Mouse (Mus musculus): ENCODE measurements at regions not wholly inside any gene's neighbourhood (a gene's known extent, or its start where the extent isn't known, plus 50 kb on each side); places are given as distances from the start of the nearest gene placed in this dataset.

DNA sequence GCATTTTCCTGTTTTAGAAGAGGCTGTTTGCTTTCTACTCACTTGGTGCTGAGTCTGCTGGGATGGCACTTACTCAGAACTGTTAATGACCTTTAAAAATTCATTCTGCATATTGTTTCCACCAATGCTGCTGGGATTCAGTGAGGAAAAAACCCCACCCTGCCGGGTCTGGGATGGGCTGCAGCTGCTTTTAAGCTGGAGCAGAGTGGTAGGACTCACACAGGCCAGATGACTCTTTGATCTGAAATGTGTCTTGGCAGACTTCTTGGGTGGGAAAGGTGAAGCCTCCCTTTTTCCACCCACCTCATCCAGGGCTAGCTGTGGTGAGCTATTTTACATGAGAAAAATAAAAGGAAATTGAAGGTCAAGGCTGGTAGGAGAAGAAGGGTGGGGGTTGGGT lies 56.4 kb upstream of the Ddhd1 start:
- DNase-seq (ENCODE audit: low spot score), result no peak

DNA sequence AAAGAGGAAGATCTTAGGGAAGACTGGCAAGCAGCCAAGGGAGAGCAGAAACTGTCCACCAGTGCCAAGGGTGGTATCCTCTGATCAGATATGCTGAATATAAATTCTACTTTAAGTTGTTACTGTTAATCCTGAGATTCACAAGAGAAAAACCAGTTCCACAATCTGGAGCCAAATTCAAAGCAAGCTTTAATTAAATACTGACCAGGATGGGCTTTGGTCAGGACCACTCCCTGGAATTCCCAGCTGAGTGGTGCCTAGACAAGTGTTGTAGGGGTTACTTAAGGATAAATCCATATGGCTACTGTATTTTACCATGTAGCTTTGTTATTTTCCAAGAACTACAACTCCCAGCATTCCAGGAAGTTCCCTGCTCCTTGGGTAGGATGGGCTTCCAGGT lies 56.8 kb upstream of the Ddhd1 start:
- DNase-seq (ENCODE audit: low spot score), result no peak

DNA sequence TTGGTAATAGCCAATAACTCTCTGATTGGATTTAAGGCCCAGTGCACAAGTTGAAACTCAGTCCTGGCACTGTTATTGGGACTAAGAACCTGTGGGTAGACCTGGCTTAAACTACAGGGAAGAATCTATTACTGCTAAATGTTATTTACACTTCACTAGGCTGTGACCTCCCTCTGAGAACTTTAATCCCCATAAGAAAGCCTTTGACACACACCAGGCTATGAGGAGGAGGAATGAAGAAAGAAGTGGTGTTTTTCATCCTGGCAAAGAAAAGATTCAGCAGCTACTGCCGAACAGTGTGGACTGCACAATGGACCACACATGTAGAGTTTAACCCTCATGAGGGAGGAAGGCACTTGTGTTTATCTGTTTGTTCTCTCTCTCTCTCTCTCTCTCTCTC lies 58.2 kb upstream of the Ddhd1 start:
- no peak for DNase-seq (ENCODE audit: low spot score)

DNA sequence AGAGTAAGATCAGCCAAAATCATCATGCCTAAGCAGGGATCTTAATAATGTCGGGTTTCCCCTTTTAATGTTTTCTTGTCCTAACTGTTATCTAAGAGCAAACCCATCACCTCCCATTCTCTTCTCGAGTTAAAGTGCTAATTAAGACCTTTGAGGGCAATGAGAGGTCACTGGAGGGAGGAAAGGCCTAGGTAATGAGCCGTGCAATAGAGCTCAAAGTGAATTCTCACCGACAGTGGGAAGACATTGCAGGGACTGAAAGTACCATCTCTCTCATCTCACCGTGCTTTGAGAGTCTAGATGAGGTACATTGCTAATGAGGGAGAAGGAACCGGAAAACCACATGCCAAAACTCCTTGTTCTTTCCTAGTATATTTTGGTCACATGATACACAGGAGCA lies 64.9 kb upstream of the Ddhd1 start:
- no peak for DNase-seq (ENCODE audit: low spot score)

DNA sequence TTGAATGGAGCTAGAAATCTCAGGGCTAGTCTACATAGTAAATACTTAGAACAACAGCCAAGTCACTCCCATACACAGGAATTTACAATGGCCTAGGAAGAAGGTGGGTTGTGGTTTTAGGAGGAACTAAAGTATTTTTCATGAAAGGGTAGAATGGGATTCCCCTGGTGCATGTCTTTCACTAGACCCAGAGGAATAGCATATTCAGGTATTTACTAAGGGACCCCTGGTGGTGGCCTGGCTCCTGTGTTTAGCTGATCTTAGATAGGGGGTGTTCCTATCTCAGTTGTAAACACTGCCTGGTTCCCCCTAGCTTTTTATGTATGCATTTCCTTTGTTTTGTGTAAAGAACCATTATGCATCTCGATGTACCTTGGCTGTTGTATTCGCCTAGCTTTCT lies 66.4 kb upstream of the Ddhd1 start:
- DNase-seq (ENCODE audit: low spot score), result no peak

DNA sequence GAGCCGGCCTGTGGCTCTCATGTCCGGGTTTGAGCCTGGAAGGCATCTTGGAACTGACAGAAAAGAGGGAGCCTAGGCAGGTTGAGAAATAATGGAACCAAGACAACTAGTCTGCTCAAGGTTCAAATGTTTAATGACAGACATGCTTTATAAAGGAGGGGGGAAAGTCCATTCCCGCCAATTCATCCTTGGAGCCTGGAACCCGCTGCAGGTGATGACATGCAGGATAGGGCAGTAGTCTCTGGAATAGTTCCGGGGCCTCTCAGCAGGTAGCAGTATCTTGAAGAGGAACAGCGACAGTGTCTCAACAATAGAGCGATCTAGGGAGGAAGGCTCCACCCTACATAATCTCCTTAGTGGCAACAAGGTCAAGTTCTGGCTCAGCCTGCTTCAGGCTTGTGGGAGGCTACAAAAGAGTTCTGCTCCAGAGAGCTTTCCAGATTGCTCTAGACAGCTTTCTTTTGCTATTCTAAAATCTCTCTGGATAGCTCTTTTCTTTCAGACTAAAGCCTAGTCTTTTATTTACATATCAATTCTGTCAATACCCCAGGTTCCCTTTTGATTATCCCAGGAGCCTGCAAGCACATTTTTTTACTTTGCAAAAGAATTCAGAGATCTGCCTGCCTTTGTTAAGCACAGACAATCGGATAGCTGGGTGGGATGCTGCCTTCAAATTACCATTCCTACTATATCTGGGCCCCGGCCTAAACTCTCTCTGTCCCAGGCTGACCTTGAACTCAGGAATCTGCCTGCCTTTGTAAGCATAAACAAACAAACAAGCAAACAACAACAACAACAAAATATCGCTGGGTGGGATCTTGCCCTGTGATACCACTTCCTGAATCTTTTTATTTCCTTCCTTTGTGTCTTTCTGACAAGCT lies 76.8 kb upstream of the Ddhd1 start:
- no peak for DNase-seq (ENCODE audit: low spot score)

DNA sequence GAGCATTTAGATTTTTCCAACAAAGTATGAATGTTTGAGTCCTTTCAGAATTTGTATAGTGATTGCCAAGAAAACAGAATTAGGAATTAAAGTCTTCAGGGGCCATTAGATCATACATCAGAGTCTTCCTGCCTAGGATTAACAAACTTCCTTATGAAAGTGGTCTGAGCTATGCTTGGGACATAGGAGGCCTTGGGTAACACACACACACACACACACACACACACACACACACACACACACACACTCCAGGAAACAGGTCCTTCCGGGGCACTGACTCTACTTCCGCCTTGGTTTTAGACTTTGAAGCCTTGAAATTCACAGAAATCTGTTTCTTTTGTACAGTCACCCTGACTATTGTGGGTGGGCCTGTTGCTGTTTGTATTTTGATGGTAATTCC lies 80.0 kb upstream of the Ddhd1 start:
- DNase-seq (ENCODE audit: low spot score), result no peak

DNA sequence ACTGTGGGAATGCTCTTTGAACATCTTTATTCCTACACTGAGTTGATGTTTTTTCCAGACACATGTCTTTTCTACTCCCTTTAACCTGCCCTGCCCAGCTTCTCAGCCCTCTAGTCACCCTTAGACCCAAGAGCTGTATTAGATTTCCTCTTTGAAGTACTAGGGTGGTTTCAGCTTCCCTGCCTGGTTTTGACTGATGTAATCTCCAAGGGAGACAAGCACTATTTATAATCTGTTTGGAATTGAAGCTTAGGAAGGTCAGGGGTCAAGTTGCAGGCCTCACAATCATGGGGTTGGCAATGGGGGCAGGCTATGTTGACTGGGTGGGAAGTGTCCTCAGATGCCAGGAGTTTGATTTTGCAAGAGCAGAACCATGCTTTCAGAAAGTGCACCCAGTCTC lies 81.7 kb upstream of the Ddhd1 start:
- DNase-seq (ENCODE audit: low spot score), result peak; percentile 67

DNA sequence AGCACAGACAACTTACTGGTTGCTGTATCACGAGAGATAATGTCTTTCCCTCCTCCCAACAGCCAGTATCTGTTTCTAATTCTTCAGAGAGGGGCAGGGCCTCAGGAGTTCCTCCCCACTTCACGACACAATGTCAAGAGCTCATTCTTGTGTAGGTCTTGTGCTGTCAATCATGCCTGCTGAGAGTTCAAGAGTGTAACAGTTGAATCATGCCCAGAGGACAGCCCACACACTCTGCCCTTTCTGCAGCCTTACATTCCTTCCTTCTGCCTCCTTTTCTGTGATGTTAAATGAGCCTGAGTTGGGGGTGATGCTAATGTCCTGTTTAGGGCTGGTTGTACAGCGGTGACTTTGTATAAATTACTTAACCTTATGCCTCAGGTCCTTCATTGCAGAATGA lies 82.7 kb upstream of the Ddhd1 start:
- DNase-seq (ENCODE audit: low spot score), result peak; percentile 52

DNA sequence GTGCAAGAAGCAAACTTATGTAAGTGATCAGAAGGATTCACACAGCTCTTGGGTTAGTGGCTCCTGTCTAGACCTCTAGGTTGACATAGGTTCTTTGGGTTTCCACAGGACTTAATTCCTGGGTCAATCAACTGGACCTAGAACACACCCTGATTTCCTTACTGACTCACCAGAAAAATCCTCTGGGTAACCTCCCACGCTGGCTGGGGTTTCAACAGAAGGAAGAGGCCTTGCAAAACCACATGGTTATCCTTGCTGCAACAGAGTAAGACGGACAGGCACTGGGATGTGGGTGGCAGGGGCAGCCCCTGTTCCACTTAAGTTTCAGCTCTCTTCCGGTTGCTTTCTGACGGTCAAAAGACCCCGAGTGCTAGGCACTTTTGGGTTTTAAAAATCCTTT lies 88.2 kb upstream of the Ddhd1 start:
- DNase-seq (ENCODE audit: low spot score), result no peak

DNA sequence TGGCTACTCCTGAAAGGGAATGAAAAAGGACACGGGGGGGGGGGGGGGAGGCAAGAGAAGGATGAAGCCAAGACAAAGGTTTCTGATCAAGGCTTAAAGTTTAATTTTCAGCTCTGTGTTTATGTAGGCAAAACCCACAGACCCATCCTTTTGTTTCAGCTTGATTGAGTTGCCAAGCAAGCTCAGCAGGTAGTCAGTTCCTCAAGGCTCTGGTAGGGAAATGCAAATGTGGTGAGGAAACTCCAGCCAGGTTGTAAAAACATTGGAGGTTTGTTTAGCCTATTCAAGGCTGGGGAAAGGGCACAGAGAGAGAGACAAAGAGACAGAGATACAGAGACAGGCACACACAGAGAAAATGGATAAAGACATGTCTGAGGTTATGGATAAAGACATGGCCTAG lies 99.4 kb upstream of the Ddhd1 start:
- DNase-seq (ENCODE audit: low spot score), result no peak

DNA sequence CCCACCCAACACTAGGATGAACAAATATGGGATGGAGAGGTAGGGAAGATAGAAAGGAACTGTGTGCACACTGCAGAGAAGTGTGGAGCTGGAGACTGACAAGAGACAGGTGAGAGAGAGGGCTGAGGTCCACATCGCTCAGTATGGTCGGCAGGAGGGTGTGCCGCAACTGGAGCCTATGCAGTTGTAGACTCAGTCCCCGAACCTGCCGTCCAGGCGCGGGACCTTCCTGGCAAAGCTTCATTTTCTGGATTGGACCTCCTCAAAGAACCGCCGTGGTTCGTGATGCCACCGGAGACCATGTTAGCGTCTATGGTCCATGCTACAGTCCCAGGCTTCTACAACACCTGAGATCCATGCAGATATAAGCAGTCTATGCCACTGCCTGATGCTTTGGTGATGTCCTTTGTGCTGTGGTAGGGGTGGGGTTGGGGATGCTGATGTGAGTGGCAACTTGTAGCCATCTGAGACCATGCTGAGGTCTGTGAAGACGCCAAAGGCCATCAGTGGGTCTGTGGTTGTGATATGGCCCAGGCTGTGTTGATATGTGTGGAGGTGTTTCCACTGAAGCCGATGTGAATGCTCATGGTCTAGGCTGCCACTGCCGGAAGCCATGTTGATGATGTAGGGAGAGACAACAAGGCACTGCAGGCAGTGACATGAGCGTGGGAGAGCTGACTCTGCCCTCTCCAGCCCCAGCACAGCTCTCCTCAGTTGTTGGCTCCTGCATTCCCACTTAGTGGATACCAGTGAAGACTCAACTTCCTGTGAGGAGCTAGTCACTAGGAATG lies 103.1 kb upstream of the Ddhd1 start:
- DNase-seq (ENCODE audit: low spot score), result no peak

DNA sequence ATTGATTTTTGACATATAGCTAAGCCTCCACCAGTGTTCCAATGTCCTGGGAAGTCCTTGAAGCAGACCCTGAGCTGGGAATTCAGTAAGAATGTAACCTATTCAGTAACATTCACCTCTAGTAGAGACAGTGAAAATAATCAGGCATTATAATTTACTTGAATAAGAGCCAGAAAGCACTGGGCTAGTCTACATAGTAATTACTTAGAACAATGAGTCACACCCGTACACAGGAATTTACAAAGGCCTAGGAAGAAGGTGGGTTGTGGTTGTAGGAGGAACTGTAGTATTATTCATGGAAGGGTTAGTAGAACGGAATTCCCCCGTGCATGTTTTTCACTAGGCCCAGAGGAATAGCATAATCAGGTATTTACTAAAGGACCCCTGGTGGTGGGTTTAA lies 106.3 kb upstream of the Ddhd1 start:
- no peak for DNase-seq (ENCODE audit: low spot score)

DNA sequence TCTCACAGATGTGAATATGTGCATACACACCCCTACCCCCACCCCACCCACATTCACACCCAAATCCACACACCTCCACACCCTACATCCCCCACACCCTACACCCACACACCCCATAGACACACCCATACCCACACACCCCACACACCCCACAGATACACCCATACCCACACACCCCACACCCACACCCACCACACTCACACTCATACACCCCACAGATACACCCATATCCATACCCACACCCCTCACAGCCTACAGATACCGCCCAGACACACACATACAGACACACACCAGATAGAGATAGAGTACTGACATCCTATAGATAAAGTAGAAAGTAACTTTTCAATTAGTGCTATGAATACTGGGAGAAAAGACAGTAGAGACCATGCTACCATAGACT lies 108.6 kb upstream of the Ddhd1 start:
- DNase-seq (ENCODE audit: low spot score), result no peak

DNA sequence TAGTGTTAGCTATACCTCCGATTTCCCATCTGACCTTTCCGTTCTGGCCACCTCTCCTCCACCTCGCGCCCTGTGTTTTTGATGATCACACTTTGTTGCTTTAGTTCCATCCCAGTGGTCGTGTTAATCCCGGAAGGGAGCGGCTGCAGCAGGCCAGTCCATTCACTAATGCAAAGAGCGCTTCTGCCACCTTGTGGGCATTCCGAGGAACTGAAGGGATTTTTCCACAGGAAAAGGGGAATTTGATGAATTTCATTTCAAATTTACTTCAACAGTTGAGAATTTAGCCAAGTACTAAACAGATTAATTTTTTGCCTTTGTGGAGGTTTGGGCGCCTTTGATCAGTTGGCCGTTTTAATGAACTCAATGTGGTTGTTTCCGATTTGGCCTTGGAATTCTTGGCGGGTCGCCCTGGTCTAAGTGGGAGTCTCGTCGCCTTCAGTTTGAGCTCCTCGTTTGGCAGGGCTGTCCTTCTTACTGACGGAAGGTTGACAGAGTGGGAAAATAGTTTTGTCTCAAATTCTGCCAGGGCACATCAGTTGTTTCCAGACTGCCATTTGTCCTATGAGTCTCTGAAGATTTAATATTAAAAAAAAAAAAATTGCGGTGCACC lies 114.8 kb upstream of the Ddhd1 start:
- peak; percentile 90 for DNase-seq (ENCODE audit: low spot score)

DNA sequence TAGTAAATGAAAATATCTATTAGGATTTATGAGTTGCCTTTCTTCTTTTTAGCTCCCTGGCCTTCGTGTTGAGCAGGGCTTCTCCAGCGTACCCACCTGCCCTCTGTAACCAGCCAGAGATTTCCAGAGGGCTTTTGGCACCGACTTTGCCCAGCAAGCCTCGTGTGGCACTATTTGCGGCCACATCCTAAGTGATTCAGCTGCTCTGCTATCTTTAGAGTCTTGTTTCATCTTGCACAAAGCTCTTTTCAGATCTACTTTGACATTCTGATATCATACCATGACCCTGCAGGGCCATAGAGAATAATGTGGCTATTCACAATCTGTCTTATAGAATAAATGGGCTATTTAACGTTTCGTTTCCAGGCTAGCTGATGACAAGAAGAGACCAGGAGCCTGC lies 115.4 kb upstream of the Ddhd1 start:
- DNase-seq (ENCODE audit: low spot score), result no peak

DNA sequence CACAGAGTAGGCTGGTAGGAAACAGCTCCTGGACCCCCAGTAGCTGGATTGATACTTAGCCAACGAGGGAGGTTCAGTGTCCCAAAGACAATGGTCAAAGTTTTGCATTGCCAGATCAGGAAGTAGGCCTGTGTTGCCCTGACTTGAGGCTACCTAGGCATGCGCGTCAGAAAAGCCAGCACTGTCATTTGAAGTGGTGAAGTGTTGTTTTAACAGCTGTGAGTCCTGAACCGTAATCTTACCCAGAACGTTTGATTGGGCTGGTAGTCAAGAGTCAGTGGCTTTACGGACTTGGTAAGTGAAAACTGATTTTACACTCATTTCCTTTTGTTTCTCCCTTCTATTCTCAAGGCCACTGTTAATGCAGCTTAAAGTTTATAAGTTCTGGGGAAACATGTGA lies 123.9 kb upstream of the Ddhd1 start:
- no peak for DNase-seq (ENCODE audit: low spot score)

DNA sequence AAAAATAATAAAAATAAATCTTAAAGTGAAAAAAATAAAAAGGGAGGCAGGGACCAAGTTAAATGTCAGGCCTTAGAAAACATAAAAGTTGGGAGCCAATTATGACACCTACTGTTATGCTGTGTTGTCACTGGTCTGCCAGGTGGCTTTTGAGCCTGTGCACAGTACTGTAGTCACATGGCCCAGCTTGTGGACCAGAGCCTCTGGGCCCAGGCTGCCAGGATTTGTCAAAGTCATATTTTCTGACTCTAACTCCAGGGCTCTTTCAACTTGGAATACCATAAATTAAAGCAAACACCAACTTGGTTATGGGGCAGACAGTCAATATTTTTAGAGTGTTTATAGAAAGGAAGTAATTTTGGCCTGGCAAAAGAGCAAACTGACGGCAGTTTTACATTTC lies 137.0 kb upstream of the Ddhd1 start:
- no peak for DNase-seq (ENCODE audit: low spot score)

DNA sequence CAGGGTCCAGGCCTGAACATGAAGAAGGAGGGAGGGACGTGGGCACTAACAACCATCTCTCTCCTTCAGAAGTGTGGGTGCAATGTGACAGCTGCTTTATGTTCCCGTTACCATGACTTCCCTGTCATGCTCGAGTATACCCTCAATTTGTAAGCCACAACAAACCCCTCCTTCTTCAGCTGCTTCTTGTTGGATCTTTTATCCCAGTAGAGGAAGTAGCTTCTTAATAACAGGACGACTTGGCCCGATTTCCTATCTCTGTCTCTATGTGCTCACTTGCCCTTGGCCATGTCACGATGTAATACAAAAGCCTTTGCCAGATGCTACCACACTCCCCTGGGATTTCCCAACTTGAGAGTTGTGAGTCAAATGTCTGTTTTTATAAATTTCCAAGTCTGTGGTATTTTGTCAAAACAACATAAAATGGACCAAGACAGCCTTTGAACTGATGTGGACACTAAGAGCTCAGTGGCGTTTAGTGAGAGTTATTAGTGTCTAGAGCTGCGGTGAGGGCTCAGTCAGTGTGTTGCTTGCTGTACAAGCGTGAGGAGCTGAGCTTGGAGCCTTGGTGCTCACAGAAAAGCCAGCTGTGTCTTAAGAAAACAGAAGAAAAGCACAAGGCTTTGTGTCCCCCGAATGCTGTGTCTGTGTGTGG lies 138.8 kb upstream of the Ddhd1 start:
- DNase-seq (ENCODE audit: low spot score), result no peak

DNA sequence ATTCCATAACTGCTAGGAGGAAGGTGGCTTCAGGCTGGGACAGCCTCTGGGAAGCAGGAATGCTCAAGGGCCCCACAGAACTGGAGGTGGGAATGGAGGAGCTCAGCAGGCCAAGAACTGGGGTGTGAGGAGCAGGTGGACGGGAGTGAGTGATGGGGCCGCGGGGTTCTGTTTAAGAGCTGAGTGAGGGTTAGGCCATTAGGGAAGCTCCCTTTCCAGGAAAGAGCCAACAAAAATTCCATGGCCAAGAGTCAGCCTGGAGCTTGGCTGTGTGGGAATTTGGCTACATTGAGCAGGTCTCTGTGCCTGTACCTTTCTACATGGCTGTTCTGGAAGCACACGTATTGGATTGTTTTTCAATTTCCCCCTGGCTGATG lies 139.4 kb upstream of the Ddhd1 start:
- no peak for DNase-seq (ENCODE audit: low spot score)

DNA sequence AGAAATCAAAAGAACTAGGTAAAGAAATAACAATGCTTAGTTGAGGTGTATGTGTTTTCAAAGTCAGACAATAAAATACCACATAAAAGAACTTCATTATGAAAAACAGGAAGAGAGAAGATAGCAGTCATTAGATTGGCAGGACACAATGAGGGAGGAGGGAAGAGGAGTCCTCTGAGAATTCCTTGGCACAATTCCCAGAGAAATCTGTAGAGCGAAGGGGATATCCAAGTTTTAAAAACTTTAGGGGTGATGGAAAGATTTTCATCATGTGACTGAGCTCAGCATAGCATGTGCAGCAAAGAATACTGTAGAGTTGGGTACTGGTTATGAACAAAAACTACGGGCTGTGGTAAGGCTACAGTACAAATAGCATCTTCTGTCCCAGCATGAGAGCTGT lies 141.3 kb upstream of the Ddhd1 start:
- DNase-seq (ENCODE audit: low spot score), result no peak

DNA sequence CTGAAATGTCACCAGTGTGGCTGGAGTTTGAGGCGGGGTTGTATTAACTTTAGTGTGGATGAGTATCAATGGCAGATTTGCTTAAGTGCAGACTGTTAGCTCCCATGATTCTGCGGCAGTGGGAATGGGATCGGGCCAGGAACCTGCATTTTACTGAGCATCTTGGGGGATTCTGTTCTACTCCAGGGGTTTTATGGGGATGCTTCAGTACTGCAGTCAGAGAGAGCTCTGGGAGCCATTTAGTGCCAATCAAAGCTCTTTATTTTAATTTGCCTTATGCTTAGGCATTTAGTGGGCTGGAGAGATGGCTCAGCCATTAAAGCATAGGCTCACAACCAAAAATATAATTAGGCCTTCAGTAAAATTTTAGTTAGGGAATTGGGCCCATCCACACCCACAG lies 148.0 kb upstream of the Ddhd1 start:
- DNase-seq (ENCODE audit: low spot score), result no peak
